Mouse (Mus musculus) spleen, postnatal 4 days (tissue): ENCODE data around the gene Itk.

ENCODE experiments used
- DNase-seq, 2 experiments: peaks; one replicate each; pipeline ENCODE4 v3.0.0; 2022; ENCODE audit warnings: low spot score in 2 of 2

The Itk gene

GRCm38 (mm10) chr11:46276778-46277177, 112.5 kb downstream of the Itk start:
- peak; percentile 55 to 86 for DNase-seq

- no peak for DNase-seq
These were observed 113.1 kb downstream of the Itk start for GRCm38 (mm10) chr11:46276168-46276567.

DNA sequence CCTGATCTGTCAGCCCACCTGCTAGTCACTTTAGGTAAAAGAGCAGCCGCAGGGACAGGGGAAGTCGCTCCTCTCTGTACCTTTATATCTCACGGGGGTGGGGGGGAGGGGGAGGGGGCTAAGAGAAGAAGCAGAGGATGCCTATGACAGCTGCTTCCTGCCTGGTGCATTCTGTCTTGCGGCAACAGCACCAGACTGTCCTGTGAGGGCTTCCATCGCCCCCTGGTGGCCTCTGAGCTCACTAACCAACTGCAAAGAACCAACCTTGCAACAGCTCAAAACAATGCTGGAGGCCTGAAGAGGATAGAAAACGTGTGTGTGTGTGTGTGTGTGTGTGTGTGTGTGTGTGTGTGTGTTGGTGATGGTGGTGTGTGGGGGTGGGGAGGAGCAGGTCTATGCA, 114.0 kb downstream of the Itk start:
- DNase-seq, result peak; percentile 75 to 90
